Mouse (Mus musculus) midbrain, embryonic 10.5 days (tissue): Measurements from ENCODE around the gene Arid3b. TPM values are rescaled to one million over a fixed set of nuclear protein-coding genes. Genes with fewer than 3 reads are reported as not detected.

Experiments
- DNase-seq: peaks from one replicate; pipeline ENCODE4 v3.0.0-alpha.2; 2017; ENCODE audit warnings: low spot score
- H3K27ac ChIP-seq: fragments of 300-500 bp; sonication (generic); replicated peaks from 2 replicates; pipeline ENCODE4 v1.5.1; 2016; ENCODE audit warnings: mild to moderate bottlenecking
- H3K27me3 ChIP-seq: fragments of 300-500 bp; sonication (generic); 2 replicates; pipeline ENCODE4 v1.6.1; 2016; ENCODE audit warnings: low read depth, mild to moderate bottlenecking; ENCODE audit not compliant: poor library complexity, severe bottlenecking
- H3K36me3 ChIP-seq: fragments of 300-500 bp; sonication (generic); 2 replicates; pipeline ENCODE4 v1.6.1; 2016; ENCODE audit warnings: mild to moderate bottlenecking, moderate library complexity
- H3K4me1 ChIP-seq: fragments of 300-500 bp; sonication (generic); 2 replicates; pipeline ENCODE4 v1.6.1; 2016
- H3K4me3 ChIP-seq: fragments of 300-500 bp; sonication (generic); 2 replicates; pipeline ENCODE4 v1.5.1; 2016; ENCODE audit warnings: mild to moderate bottlenecking, moderate library complexity
- H3K9me3 ChIP-seq: fragments of 300-500 bp; sonication (generic); replicated peaks from 2 replicates; pipeline ENCODE4 v1.6.1; 2016; ENCODE audit warnings: mild to moderate bottlenecking
- WGBS: fragments of 180-500 bp; shearing (Covaris S2); methylation state at CpG from one replicate; pipeline ENCODE4 v1.1.7; 2016; 5-methylcytosine and 5-hydroxymethylcytosine counted together
- polyA plus RNA-seq: library from polyadenylated mRNA; unstranded; fragments of >200 nt; fragmentation: Nextera tagmentation; extraction: Ambion mirVana; gene quantifications from 2 replicates; pipeline ENCODE4 v1.2.1, GENCODE M21; 2016

Arid3b gene
- polyA plus RNA-seq, 1 experiment from 2014 or later, result 40.2 TPM

GRCm38 (mm10) chr9:57766431-57766830 lies 70.2 kb downstream of the Arid3b start:
- Histone ChIP-seq H3K4me3 (peak overlapping the region; percentile 91), H3K36me3 (peaks cover 6% of the 10 kb centered on the region), H3K9me3 (no peaks in the 10 kb centered on the region), H3K27ac (peak overlapping the region; percentile 99), H3K4me1 (peaks cover 45% of the 10 kb centered on the region), H3K27me3 (0 out of 2 replicates have a peak, but pooled peaks cover 11% of the 10 kb centered on the region)
- WGBS, result 39% methylated on average over 6 of the region's 6 CpGs
- DNase-seq, result no peak

DNA sequence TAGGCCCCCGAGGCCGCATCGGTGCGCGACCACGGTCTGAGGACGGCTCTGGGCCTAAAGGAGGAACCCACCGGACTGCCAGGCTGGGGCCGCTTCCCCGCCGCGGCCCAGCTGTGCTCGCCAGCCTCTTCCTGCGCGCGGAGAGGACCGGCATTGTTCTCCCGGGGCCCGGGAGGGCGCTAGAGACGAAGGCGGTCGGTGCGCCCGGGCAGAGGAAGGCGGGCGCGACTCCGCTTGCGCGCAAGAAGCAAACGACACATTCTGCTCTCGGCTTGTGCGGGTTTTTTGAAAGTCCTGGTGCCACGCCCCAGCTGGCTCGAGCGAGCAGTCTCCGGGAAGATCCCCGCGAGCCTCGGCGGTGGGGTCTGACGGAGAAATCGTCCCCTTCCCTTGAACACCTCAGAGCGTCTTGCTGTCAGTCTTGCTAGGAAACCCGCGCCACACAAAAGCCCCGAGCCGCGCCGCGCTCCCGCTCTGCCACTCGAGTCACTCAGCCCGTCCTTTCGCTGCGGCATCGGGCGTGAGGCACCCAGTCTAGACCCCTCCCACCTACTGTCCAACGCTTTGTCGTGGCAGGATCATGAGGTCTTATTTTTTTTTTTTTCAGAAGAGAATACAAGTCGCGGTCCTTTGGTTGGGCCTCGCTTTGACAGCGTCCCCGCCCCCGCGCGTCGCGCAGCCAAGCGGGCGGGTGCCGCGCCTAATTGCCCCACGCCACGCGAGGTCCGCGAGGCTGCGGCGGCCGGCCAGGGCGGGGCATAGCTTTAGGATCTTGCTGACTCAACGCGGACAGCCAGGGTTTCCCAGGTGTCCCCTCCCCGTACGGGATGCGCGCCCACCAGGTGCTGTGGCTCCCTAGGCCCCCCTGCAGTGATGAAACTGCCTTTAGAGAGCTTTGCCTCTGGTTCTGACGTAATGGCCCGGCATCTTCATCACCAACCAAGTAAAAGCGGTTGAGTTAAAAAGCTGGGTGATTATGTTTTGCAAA lies 70.9 kb downstream of the Arid3b start, which contains the start of gene Clk3:
Gene Clk3, minus strand, starts transcription at position 497 of the 988 bp plus-strand sequence.
- H3K4me3 ChIP-seq, result peak within 1 kb of the TSS; percentile 91
- H3K27ac ChIP-seq, result peak within 1 kb of the TSS; percentile 99
- 0 out of 2 replicates have a peak, but pooled peaks cover 11% of the 10 kb centered on the region for H3K27me3 ChIP-seq
- peaks cover 14% of the 10 kb centered on the region for H3K36me3 ChIP-seq
- under 1% methylated on average over 93 of the region's 93 CpGs for WGBS
- no peak for DNase-seq
- no peaks in the 10 kb centered on the region for H3K9me3 ChIP-seq
- H3K4me1 ChIP-seq, result peaks cover 43% of the 10 kb centered on the region

DNA sequence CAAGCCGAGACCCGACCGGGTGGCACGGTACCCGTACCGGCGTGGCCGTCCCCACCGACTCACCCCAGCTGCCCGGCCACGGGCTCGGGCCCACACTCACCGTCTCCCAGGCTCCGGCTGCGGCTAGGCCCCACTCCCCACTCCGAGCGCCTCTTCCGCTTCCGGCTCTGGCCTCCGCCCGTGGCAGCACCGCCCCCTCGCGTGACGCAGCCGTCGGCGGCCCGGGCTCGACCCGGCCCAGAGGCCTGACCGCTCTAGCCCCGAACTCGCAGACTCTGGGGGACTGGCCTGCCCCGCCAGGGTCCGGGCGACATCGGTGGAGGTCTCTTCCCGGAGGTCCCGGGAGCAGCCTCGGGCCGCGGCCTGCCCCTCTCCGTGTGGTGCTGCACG lies 71.6 kb downstream of the Arid3b start:
- H3K27me3 ChIP-seq, result 0 out of 2 replicates have a peak, but pooled peaks cover 11% of the 10 kb centered on the region
- H3K9me3 ChIP-seq, result no peaks in the 10 kb centered on the region
- peaks cover 21% of the 10 kb centered on the region for H3K36me3 ChIP-seq
- peaks cover 43% of the 10 kb centered on the region for H3K4me1 ChIP-seq
- H3K4me3 ChIP-seq, result peak overlapping the region; percentile 91
- peak overlapping the region; percentile 99 for H3K27ac ChIP-seq
- under 1% methylated on average over 45 of the region's 45 CpGs for WGBS
- peak; percentile 96 for DNase-seq

- 1% methylated on average over 57 of the region's 57 CpGs for WGBS
- Histone ChIP-seq H3K27ac (peak overlapping the region; percentile 99), H3K4me3 (peak overlapping the region; percentile 91), H3K9me3 (no peaks in the 10 kb centered on the region), H3K27me3 (0 out of 2 replicates have a peak, but pooled peaks cover 11% of the 10 kb centered on the region), H3K4me1 (peaks cover 43% of the 10 kb centered on the region), H3K36me3 (peaks cover 27% of the 10 kb centered on the region)
- no peak for DNase-seq
Measured at GRCm38 (mm10) chr9:57764147-57764973, 72.2 kb downstream of the Arid3b start.

DNA sequence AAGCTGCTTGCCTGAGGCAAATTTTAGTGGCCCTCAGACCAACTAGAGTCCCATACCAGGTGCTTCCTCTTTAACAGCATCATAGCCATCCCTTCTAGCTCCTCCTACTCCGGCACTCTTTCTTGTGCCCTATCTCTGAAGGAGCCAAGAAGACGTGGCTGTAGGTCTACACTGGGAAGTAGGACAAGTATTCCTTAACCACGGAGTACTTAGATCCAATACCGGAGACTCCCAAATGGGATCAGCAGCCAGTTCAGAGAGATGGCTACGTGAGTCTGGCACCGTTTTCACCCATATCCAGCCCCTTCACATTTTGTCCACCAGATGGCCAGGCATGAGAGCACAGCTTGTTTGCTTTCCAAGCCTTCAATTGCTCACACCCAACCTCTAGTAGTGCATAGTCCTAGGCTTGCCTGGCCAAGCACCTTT lies 74.0 kb downstream of the Arid3b start:
- Histone ChIP-seq H3K4me1 (peaks cover 43% of the 10 kb centered on the region), H3K27me3 (0 out of 2 replicates have a peak, but pooled peaks cover 11% of the 10 kb centered on the region), H3K36me3 (peaks cover 44% of the 10 kb centered on the region), H3K9me3 (no peaks in the 10 kb centered on the region), H3K4me3 (peak overlapping the region; percentile 91), H3K27ac (0 out of 2 replicates have a peak overlapping the region, but pooled peaks have one; percentile 13)
- 73% methylated on average over 6 of the region's 6 CpGs for WGBS
- no peak for DNase-seq

GRCm38 (mm10) chr9:57761563-57762551 lies 74.7 kb downstream of the Arid3b start:
- H3K36me3 ChIP-seq, result peaks cover 52% of the 10 kb centered on the region
- 0 out of 2 replicates have a peak, but pooled peaks cover 4% of the 10 kb centered on the region for H3K27me3 ChIP-seq
- H3K4me3 ChIP-seq, result peak overlapping the region; percentile 91
- H3K9me3 ChIP-seq, result no peaks in the 10 kb centered on the region
- WGBS, result 96% methylated on average over 13 of the region's 13 CpGs
- 0 out of 2 replicates have a peak overlapping the region, but pooled peaks have one; percentile 13 for H3K27ac ChIP-seq
- DNase-seq, result no peak
- peaks cover 43% of the 10 kb centered on the region for H3K4me1 ChIP-seq

- WGBS, result 96% methylated on average over 24 of the region's 24 CpGs
- Histone ChIP-seq H3K27ac (no peak overlapping the region), H3K9me3 (no peaks in the 10 kb centered on the region), H3K27me3 (no peaks in the 10 kb centered on the region), H3K36me3 (peaks cover 63% of the 10 kb centered on the region), H3K4me1 (peaks cover 30% of the 10 kb centered on the region), H3K4me3 (no peak overlapping the region)
- no peak for DNase-seq
Measured at GRCm38 (mm10) chr9:57760416-57761146, 76.0 kb downstream of the Arid3b start.

GRCm38 (mm10) chr9:57759289-57759688 lies 77.3 kb downstream of the Arid3b start:
- Histone ChIP-seq H3K4me1 (peaks cover 27% of the 10 kb centered on the region), H3K4me3 (no peak overlapping the region), H3K27me3 (no peaks in the 10 kb centered on the region), H3K27ac (no peak overlapping the region), H3K36me3 (peaks cover 76% of the 10 kb centered on the region), H3K9me3 (no peaks in the 10 kb centered on the region)
- peak; percentile 54 for DNase-seq
- WGBS, result 34% methylated on average over 6 of the region's 6 CpGs

DNA sequence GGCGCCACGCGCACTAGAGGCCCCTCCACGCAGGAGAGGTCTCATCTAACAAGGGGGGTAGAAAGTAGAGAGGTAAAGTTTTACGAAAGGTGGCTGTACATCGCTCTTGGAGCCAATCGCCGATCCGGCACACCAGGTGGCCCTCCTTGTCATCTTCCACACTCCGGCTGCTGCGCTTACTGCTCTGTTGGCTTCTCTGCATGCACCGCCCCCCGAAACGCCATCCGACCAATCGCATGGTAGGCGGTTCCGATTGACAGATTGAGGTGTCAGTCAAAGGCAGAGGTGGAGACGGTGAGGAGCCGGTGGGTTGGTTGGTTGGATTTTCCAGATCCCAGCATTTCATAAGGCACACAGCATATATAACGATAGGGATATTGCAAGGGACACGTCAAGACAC lies 78.1 kb downstream of the Arid3b start:
- H3K9me3 ChIP-seq, result no peaks in the 10 kb centered on the region
- H3K4me3 ChIP-seq, result no peak overlapping the region
- peaks cover 20% of the 10 kb centered on the region for H3K4me1 ChIP-seq
- H3K36me3 ChIP-seq, result peaks cover 83% of the 10 kb centered on the region
- H3K27me3 ChIP-seq, result no peaks in the 10 kb centered on the region
- WGBS, result 88% methylated on average over 22 of the region's 22 CpGs
- no peak for DNase-seq
- H3K27ac ChIP-seq, result no peak overlapping the region

GRCm38 (mm10) chr9:57757578-57757977 lies 79.0 kb downstream of the Arid3b start:
- Histone ChIP-seq H3K36me3 (peaks cover 93% of the 10 kb centered on the region), H3K4me1 (peaks cover 10% of the 10 kb centered on the region), H3K27ac (no peak overlapping the region), H3K27me3 (no peaks in the 10 kb centered on the region), H3K4me3 (no peak overlapping the region), H3K9me3 (no peaks in the 10 kb centered on the region)
- DNase-seq, result no peak
- WGBS, result 90% methylated on average over 3 of the region's 3 CpGs

DNA sequence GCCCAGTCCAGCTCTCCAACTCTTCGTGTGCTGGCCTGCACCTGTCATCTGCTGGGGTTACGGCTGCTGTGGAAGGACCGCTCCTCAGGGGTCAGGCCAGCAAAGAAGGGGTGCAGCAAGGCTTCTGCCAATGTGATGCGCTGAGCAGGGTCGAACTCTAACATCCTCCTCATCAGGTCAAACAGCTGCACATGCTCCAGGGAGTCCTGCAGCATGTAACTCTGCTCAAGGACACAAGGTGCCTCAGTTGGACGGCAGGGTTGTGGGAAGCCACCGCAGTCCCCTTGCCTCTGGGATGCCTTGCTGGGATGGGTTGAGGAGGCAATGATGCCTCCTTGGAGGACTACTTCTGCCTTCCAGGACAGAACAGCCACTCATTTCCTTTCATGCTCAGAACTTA lies 85.7 kb downstream of the Arid3b start:
- WGBS, result 91% methylated on average over 7 of the region's 7 CpGs

More for the DNA sequence above, 85.7 kb downstream of the Arid3b start:
- no peak for DNase-seq
- Histone ChIP-seq H3K4me1 (no peaks in the 10 kb centered on the region), H3K36me3 (peaks cover 100% of the 10 kb centered on the region), H3K27me3 (no peaks in the 10 kb centered on the region), H3K9me3 (no peaks in the 10 kb centered on the region), H3K4me3 (no peak overlapping the region), H3K27ac (no peak overlapping the region)
